Mouse (Mus musculus): ENCODE measurements at regions not wholly inside any gene's neighbourhood (a gene's known extent, or its start where the extent isn't known, plus 50 kb on each side); places are given as distances from the start of the nearest gene placed in this dataset.

DNA sequence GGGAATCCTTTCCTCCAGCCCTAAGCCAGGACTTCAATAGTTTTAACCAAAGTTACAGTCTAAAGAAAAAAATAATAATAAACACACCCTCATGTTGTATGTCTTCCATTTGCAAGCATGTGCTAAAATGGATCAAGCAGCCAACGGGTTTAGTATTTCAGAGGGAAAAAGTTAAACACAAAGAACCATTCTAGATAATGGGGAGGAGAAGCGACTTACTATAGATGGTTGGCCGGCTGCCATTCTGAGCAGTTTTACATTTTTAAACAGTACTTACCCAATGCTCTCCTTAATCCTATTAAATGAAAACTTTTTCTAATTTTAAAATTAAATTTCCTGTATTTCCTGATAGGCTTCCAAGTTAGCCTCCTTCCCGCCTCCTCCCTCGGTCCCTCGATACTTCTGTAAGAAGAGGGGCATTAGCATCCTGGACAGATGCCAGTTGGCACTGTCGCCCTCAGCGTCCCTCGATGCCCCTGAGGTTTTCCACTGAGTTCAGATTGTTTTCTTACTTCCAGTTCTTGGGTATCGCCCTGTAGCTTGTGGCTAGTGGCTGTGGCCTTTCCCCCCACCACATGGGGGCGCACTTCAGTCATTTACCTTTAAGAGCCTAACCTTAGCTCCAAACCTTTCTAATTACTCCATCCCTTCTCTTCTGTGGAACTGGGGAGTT lies 2188.2 kb upstream of the Gm7489 start:
- Histone ChIP-seq H3K36me3 (ENCODE audit: insufficient read depth, low read length) (no peaks in the 10 kb centered on the region), H3K9ac (replicated peaks; ENCODE audit: low read depth) (no peak overlapping the region), H3K4me3 (ENCODE audit: low read depth, low read length) (no peak overlapping the region), H3K4me2 (replicated peaks; ENCODE audit: low read depth, low read length) (no peak overlapping the region), H3K9me3 (ENCODE audit: low read length) (no peaks in the 10 kb centered on the region), H3K4me1 (ENCODE audit: insufficient read depth, low read depth, low read length) (no peaks in the 10 kb centered on the region), H3K27ac (ENCODE audit: low read length) (no peak overlapping the region), H3K27me3 (replicated peaks; ENCODE audit: insufficient read depth, low read length) (no peaks in the 10 kb centered on the region)
- TF ChIP-seq CTCF (IDR thresholded peaks at IDR 0.05) = peak; percentile 71
- TF ChIP-seq EP300 (IDR thresholded peaks at IDR 0.05) = no peak
- DNase-seq (ENCODE audit: low spot score) = peak; percentile 52
- no peak for ATAC-seq
- WGBS = 39% methylated on average over 11 of the region's 11 CpGs

- WGBS = 91% methylated on average over 1 of the region's 1 CpGs
- H3K27ac ChIP-seq (ENCODE audit: low read length) = no peak overlapping the region
- no peak overlapping the region for H3K4me2 ChIP-seq (replicated peaks; ENCODE audit: low read depth, low read length)
- no peak for TF ChIP-seq EP300 (IDR thresholded peaks at IDR 0.05)
- no peak for TF ChIP-seq CTCF (IDR thresholded peaks at IDR 0.05)
- H3K9ac ChIP-seq (replicated peaks; ENCODE audit: low read depth) = no peak overlapping the region
- H3K4me1 ChIP-seq (ENCODE audit: insufficient read depth, low read depth, low read length) = no peaks in the 10 kb centered on the region
- H3K36me3 ChIP-seq (ENCODE audit: insufficient read depth, low read length) = no peaks in the 10 kb centered on the region
- no peaks in the 10 kb centered on the region for H3K9me3 ChIP-seq (ENCODE audit: low read length)
- no peak overlapping the region for H3K4me3 ChIP-seq (ENCODE audit: low read depth, low read length)
- no peak for DNase-seq (ENCODE audit: low spot score)
- ATAC-seq = no peak
- H3K27me3 ChIP-seq (replicated peaks; ENCODE audit: insufficient read depth, low read length) = no peaks in the 10 kb centered on the region
Observed at GRCm38 (mm10) chr15:51704198-51704597, 2180.5 kb upstream of the Gm7489 start.

DNA sequence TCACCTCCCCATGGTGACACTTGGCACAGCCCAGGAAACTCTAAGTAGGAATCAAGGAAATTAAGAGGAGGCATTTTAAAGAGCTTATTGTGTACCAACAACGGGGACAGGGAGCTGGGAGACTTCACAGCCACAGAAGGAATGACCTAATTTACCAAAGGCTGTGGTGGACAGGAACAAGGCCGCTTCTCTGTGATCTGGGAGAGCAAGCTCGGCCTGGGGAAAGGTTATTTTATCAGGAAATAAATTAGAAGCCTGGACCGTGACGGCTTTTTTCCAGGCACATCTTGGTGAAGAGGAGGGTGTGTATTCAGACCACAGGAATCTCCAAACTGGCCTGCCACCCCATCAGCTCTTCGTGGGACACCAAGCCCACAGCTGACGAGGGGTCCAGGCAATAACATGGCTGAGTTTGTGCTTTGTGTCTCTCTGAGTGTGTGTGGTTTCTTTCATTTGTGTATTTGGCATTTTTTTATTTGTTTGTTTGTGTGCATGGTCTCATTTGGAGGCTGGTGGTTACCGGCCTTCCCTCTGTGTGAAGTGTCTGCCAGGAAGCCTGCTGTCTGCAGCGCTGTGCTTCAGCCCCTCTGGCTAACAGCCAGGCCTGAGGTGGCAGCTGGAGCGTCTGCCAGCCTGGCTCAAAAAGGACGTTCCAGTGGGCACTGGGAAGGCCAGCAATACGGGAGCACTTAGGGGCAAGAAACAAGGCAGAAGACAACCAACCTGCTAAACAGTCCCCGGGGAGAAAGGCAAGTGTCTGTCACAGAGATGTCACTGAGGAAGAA lies 2174.6 kb upstream of the Gm7489 start:
- Histone ChIP-seq H3K27me3 (replicated peaks; ENCODE audit: insufficient read depth, low read length) (no peaks in the 10 kb centered on the region), H3K4me1 (ENCODE audit: insufficient read depth, low read depth, low read length) (no peaks in the 10 kb centered on the region), H3K36me3 (ENCODE audit: insufficient read depth, low read length) (no peaks in the 10 kb centered on the region), H3K4me2 (replicated peaks; ENCODE audit: low read depth, low read length) (no peak overlapping the region), H3K4me3 (ENCODE audit: low read depth, low read length) (no peak overlapping the region), H3K27ac (ENCODE audit: low read length) (no peak overlapping the region), H3K9ac (replicated peaks; ENCODE audit: low read depth) (no peak overlapping the region), H3K9me3 (ENCODE audit: low read length) (no peaks in the 10 kb centered on the region)
- no peak for TF ChIP-seq CTCF (IDR thresholded peaks at IDR 0.05)
- ATAC-seq (peak; percentile 19; the same call in 1 of the 2 replicates), DNase-seq (ENCODE audit: low spot score) (no peak)
- 30% methylated on average over 13 of the region's 13 CpGs for WGBS

GRCm38 (mm10) chr15:51720873-51721308 lies 2163.8 kb upstream of the Gm7489 start:
- Histone ChIP-seq H3K36me3 (ENCODE audit: insufficient read depth, low read length) (no peaks in the 10 kb centered on the region), H3K9ac (replicated peaks; ENCODE audit: low read depth) (no peak overlapping the region), H3K9me3 (ENCODE audit: low read length) (no peaks in the 10 kb centered on the region), H3K4me3 (ENCODE audit: low read depth, low read length) (no peak overlapping the region), H3K4me2 (replicated peaks; ENCODE audit: low read depth, low read length) (no peak overlapping the region), H3K27me3 (replicated peaks; ENCODE audit: insufficient read depth, low read length) (no peaks in the 10 kb centered on the region), H3K27ac (ENCODE audit: low read length) (no peak overlapping the region), H3K4me1 (ENCODE audit: insufficient read depth, low read depth, low read length) (no peaks in the 10 kb centered on the region)
- 44% methylated on average over 9 of the region's 9 CpGs for WGBS
- ATAC-seq = no peak
- TF ChIP-seq EP300 (IDR thresholded peaks at IDR 0.05) (no peak), CTCF (IDR thresholded peaks at IDR 0.05) (no peak)
- no peak for DNase-seq (ENCODE audit: low spot score)

GRCm38 (mm10) chr15:51721363-51721762 lies 2163.3 kb upstream of the Gm7489 start:
- H3K4me1 ChIP-seq (ENCODE audit: insufficient read depth, low read depth, low read length) = no peaks in the 10 kb centered on the region
- H3K36me3 ChIP-seq (ENCODE audit: insufficient read depth, low read length) = no peaks in the 10 kb centered on the region
- DNase-seq (ENCODE audit: low spot score) (no peak), ATAC-seq (no peak)
- H3K9me3 ChIP-seq (ENCODE audit: low read length) = no peaks in the 10 kb centered on the region
- H3K4me2 ChIP-seq (replicated peaks; ENCODE audit: low read depth, low read length) = no peak overlapping the region
- H3K27ac ChIP-seq (ENCODE audit: low read length) = no peak overlapping the region
- no peaks in the 10 kb centered on the region for H3K27me3 ChIP-seq (replicated peaks; ENCODE audit: insufficient read depth, low read length)
- WGBS = 59% methylated on average over 5 of the region's 5 CpGs
- no peak for TF ChIP-seq EP300 (IDR thresholded peaks at IDR 0.05)
- TF ChIP-seq CTCF (IDR thresholded peaks at IDR 0.05) = no peak
- no peak overlapping the region for H3K9ac ChIP-seq (replicated peaks; ENCODE audit: low read depth)
- H3K4me3 ChIP-seq (ENCODE audit: low read depth, low read length) = no peak overlapping the region

DNA sequence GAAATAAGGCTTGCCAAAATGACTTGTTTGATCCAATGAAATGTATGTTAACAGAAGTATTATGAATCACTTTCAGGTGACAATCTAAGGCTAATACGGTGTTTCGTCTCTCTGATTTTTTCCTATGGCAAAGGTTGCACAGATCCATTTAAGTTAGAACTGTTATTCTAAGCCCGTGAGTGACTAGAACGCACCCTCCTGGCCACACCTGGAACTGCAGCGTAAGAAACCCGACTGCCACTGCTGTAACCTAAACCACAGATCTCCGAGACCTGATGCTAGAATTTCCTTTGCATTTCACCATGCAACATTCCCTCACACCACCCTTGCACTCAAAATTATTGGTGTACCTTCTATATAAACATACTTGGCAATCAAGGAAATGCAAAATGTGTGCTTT lies 2160.6 kb upstream of the Gm7489 start:
- Histone ChIP-seq H3K36me3 (ENCODE audit: insufficient read depth, low read length) (no peaks in the 10 kb centered on the region), H3K4me1 (ENCODE audit: insufficient read depth, low read depth, low read length) (no peaks in the 10 kb centered on the region), H3K9ac (replicated peaks; ENCODE audit: low read depth) (no peak overlapping the region), H3K27ac (ENCODE audit: low read length) (no peak overlapping the region), H3K4me2 (replicated peaks; ENCODE audit: low read depth, low read length) (no peak overlapping the region), H3K27me3 (replicated peaks; ENCODE audit: insufficient read depth, low read length) (no peaks in the 10 kb centered on the region), H3K4me3 (ENCODE audit: low read depth, low read length) (no peak overlapping the region), H3K9me3 (ENCODE audit: low read length) (no peaks in the 10 kb centered on the region)
- 76% methylated on average over 7 of the region's 7 CpGs for WGBS
- ATAC-seq (no peak), DNase-seq (ENCODE audit: low spot score) (no peak)
- TF ChIP-seq CTCF (IDR thresholded peaks at IDR 0.05) (peak; percentile 31; the same call in 1 of the 2 replicates), EP300 (IDR thresholded peaks at IDR 0.05) (no peak)

Measured in lung, postnatal 0 days (tissue).